Mouse (Mus musculus): Measurements from ENCODE around the gene Lmo7. TPM values are rescaled to one million over a fixed set of nuclear protein-coding genes. Genes with fewer than 3 reads are reported as not detected.

Lmo7 gene
- polyA plus RNA-seq, 1 experiment: 1.7 TPM

GRCm38 (mm10) chr14:101836401-101836800 lies 106.6 kb downstream of the Lmo7 start:
- H3K27ac ChIP-seq (ENCODE audit: control insufficient read depth, insufficient read depth, low read depth, low read length): no peak overlapping the region
- H3K4me1 ChIP-seq (ENCODE audit: control insufficient read depth, insufficient read depth, low read length): no peaks in the 10 kb centered on the region; the same call in 1 of the 2 replicates
- no peak for TF ChIP-seq CTCF (IDR thresholded peaks at IDR 0.05; ENCODE audit: control insufficient read depth, insufficient read depth, insufficient replicate concordance, low read depth, low read length)
- TF ChIP-seq POLR2A (IDR thresholded peaks at IDR 0.05; ENCODE audit: control insufficient read depth, low read depth, low read length): no peak
- H3K27me3 ChIP-seq (ENCODE audit: control insufficient read depth, insufficient read depth, low read length): no peaks in the 10 kb centered on the region
- no peak overlapping the region for H3K4me3 ChIP-seq (ENCODE audit: control insufficient read depth, low read depth, low read length)
- no peaks in the 10 kb centered on the region for H3K36me3 ChIP-seq (ENCODE audit: control insufficient read depth, insufficient read depth, low read length)

GRCm38 (mm10) chr14:101837176-101837575 lies 107.4 kb downstream of the Lmo7 start:
- no peak overlapping the region for H3K4me3 ChIP-seq (ENCODE audit: control insufficient read depth, low read depth, low read length)
- H3K36me3 ChIP-seq (ENCODE audit: control insufficient read depth, insufficient read depth, low read length): no peaks in the 10 kb centered on the region
- no peaks in the 10 kb centered on the region; the same call in 1 of the 2 replicates for H3K4me1 ChIP-seq (ENCODE audit: control insufficient read depth, insufficient read depth, low read length)
- no peak overlapping the region for H3K27ac ChIP-seq (ENCODE audit: control insufficient read depth, insufficient read depth, low read depth, low read length)
- TF ChIP-seq CTCF (IDR thresholded peaks at IDR 0.05; ENCODE audit: control insufficient read depth, insufficient read depth, insufficient replicate concordance, low read depth, low read length) (no peak), POLR2A (IDR thresholded peaks at IDR 0.05; ENCODE audit: control insufficient read depth, low read depth, low read length) (no peak)
- no peaks in the 10 kb centered on the region for H3K27me3 ChIP-seq (ENCODE audit: control insufficient read depth, insufficient read depth, low read length)

GRCm38 (mm10) chr14:101838231-101838839 lies 108.6 kb downstream of the Lmo7 start:
- no peak overlapping the region for H3K27ac ChIP-seq (ENCODE audit: control insufficient read depth, insufficient read depth, low read depth, low read length)
- no peaks in the 10 kb centered on the region for H3K27me3 ChIP-seq (ENCODE audit: control insufficient read depth, insufficient read depth, low read length)
- H3K4me3 ChIP-seq (ENCODE audit: control insufficient read depth, low read depth, low read length): no peak overlapping the region
- no peaks in the 10 kb centered on the region; the same call in 1 of the 2 replicates for H3K4me1 ChIP-seq (ENCODE audit: control insufficient read depth, insufficient read depth, low read length)
- no peaks in the 10 kb centered on the region for H3K36me3 ChIP-seq (ENCODE audit: control insufficient read depth, insufficient read depth, low read length)
- TF ChIP-seq POLR2A (IDR thresholded peaks at IDR 0.05; ENCODE audit: control insufficient read depth, low read depth, low read length) (no peak), CTCF (IDR thresholded peaks at IDR 0.05; ENCODE audit: control insufficient read depth, insufficient read depth, insufficient replicate concordance, low read depth, low read length) (no peak)

GRCm38 (mm10) chr14:101839771-101840731 lies 110.3 kb downstream of the Lmo7 start:
- H3K27ac ChIP-seq (ENCODE audit: control insufficient read depth, insufficient read depth, low read depth, low read length): no peak overlapping the region
- no peaks in the 10 kb centered on the region for H3K27me3 ChIP-seq (ENCODE audit: control insufficient read depth, insufficient read depth, low read length)
- no peaks in the 10 kb centered on the region for H3K36me3 ChIP-seq (ENCODE audit: control insufficient read depth, insufficient read depth, low read length)
- TF ChIP-seq POLR2A (IDR thresholded peaks at IDR 0.05; ENCODE audit: control insufficient read depth, low read depth, low read length) (no peak), CTCF (IDR thresholded peaks at IDR 0.05; ENCODE audit: control insufficient read depth, insufficient read depth, insufficient replicate concordance, low read depth, low read length) (no peak)
- H3K4me3 ChIP-seq (ENCODE audit: control insufficient read depth, low read depth, low read length): no peak overlapping the region
- H3K4me1 ChIP-seq (ENCODE audit: control insufficient read depth, insufficient read depth, low read length): no peaks in the 10 kb centered on the region; the same call in 1 of the 2 replicates

- no peak overlapping the region for H3K4me3 ChIP-seq (ENCODE audit: control insufficient read depth, low read depth, low read length)
- no peaks in the 10 kb centered on the region for H3K27me3 ChIP-seq (ENCODE audit: control insufficient read depth, insufficient read depth, low read length)
- no peaks in the 10 kb centered on the region; the same call in 1 of the 2 replicates for H3K4me1 ChIP-seq (ENCODE audit: control insufficient read depth, insufficient read depth, low read length)
- no peaks in the 10 kb centered on the region for H3K36me3 ChIP-seq (ENCODE audit: control insufficient read depth, insufficient read depth, low read length)
- H3K27ac ChIP-seq (ENCODE audit: control insufficient read depth, insufficient read depth, low read depth, low read length): no peak overlapping the region
- TF ChIP-seq CTCF (IDR thresholded peaks at IDR 0.05; ENCODE audit: control insufficient read depth, insufficient read depth, insufficient replicate concordance, low read depth, low read length) (no peak), POLR2A (IDR thresholded peaks at IDR 0.05; ENCODE audit: control insufficient read depth, low read depth, low read length) (no peak)
Measured at GRCm38 (mm10) chr14:101841271-101841670, 111.5 kb downstream of the Lmo7 start.

- no peaks in the 10 kb centered on the region for H3K36me3 ChIP-seq (ENCODE audit: control insufficient read depth, insufficient read depth, low read length)
- no peaks in the 10 kb centered on the region; the same call in 1 of the 2 replicates for H3K4me1 ChIP-seq (ENCODE audit: control insufficient read depth, insufficient read depth, low read length)
- no peak overlapping the region for H3K4me3 ChIP-seq (ENCODE audit: control insufficient read depth, low read depth, low read length)
- no peak for TF ChIP-seq POLR2A (IDR thresholded peaks at IDR 0.05; ENCODE audit: control insufficient read depth, low read depth, low read length)
- TF ChIP-seq CTCF (IDR thresholded peaks at IDR 0.05; ENCODE audit: control insufficient read depth, insufficient read depth, insufficient replicate concordance, low read depth, low read length): no peak
- H3K27ac ChIP-seq (ENCODE audit: control insufficient read depth, insufficient read depth, low read depth, low read length): no peak overlapping the region
- H3K27me3 ChIP-seq (ENCODE audit: control insufficient read depth, insufficient read depth, low read length): no peaks in the 10 kb centered on the region
Measured at GRCm38 (mm10) chr14:101842521-101842920, 112.8 kb downstream of the Lmo7 start.

GRCm38 (mm10) chr14:101843443-101843842 lies 113.7 kb downstream of the Lmo7 start:
- TF ChIP-seq CTCF (IDR thresholded peaks at IDR 0.05; ENCODE audit: control insufficient read depth, insufficient read depth, insufficient replicate concordance, low read depth, low read length) (no peak), POLR2A (IDR thresholded peaks at IDR 0.05; ENCODE audit: control insufficient read depth, low read depth, low read length) (no peak)
- no peaks in the 10 kb centered on the region for H3K36me3 ChIP-seq (ENCODE audit: control insufficient read depth, insufficient read depth, low read length)
- H3K27ac ChIP-seq (ENCODE audit: control insufficient read depth, insufficient read depth, low read depth, low read length): no peak overlapping the region
- H3K4me3 ChIP-seq (ENCODE audit: control insufficient read depth, low read depth, low read length): no peak overlapping the region
- H3K27me3 ChIP-seq (ENCODE audit: control insufficient read depth, insufficient read depth, low read length): no peaks in the 10 kb centered on the region
- H3K4me1 ChIP-seq (ENCODE audit: control insufficient read depth, insufficient read depth, low read length): no peaks in the 10 kb centered on the region; the same call in 1 of the 2 replicates
